Mouse (Mus musculus) E14TG2a.4 (cell line): ENCODE results near the gene Olfr1436.

Experiments
- CTCF ChIP-seq: conservative IDR thresholded peaks from 2 replicates; pipeline ENCODE4 v1.5.1; 2014; ENCODE audit warnings: low read length
- POU5F1 ChIP-seq: IDR thresholded peaks from 2 replicates; pipeline ENCODE4 v1.6.1; 2014; ENCODE audit warnings: low read length, borderline replicate concordance

DNA sequence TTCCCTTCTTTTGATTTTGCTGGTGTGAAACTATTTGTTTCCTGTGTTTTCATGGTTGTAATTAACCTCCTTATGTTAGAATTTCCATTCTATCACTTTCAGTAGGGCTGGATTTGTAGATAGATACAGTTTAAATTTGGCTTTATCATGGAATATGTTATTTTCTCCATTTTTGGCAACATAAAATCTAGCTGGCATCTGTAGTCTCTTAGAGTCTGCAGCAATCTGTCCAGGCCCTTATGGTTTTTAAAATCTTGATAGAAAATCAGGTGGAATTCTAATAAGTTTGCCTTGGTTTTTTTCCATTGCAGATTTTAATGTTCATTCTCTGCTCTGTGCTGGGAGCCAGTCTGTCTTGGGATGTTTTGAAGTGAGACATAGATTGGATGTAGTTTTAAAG lies 6.0 kb downstream of the Olfr1436 start:
- TF ChIP-seq CTCF (no peak), POU5F1 (no peak)
